Mouse (Mus musculus) embryonic facial prominence, embryonic 13.5 days (tissue): ENCODE measurements around the gene Rab8a. TPM values are rescaled to one million over a fixed set of nuclear protein-coding genes. Genes with fewer than 3 reads are reported as not detected.
A peak's percentile ranks its signal among the peaks of the same experiment; 100 is the strongest.
"Not testable (repeated sequence)": the region's sequence is repeated elsewhere in the genome, so short reads cannot be mapped to it uniquely, and the experiment has no call there.

Source experiments
- ATAC-seq: fragments of 200-750 bp; cut with Nextera tagmentation; 2 replicates; pipeline ENCODE4 v1.8.0; 2017; ENCODE audit warnings: low read depth; ENCODE audit not compliant: insufficient number of reproducible peaks, insufficient read depth, low FRiP score, low TSS enrichment
- H3K27ac ChIP-seq: fragments of 300-500 bp; sonication (generic); 2 replicates; pipeline ENCODE4 v1.5.1; 2015; ENCODE audit warnings: moderate library complexity, mild to moderate bottlenecking, inconsistent platforms
- H3K27me3 ChIP-seq: fragments of 300-500 bp; sonication (generic); 2 replicates; pipeline ENCODE4 v1.6.1; 2015; ENCODE audit warnings: mild to moderate bottlenecking, inconsistent platforms
- H3K36me3 ChIP-seq: fragments of 300-500 bp; sonication (generic); 2 replicates; pipeline ENCODE4 v1.6.1; 2015; ENCODE audit warnings: mild to moderate bottlenecking, inconsistent platforms
- H3K4me1 ChIP-seq: fragments of 300-500 bp; sonication (generic); 2 replicates; pipeline ENCODE4 v1.6.1; 2015; ENCODE audit warnings: inconsistent platforms
- H3K4me2 ChIP-seq: fragments of 300-500 bp; sonication (generic); 2 replicates; pipeline ENCODE4 v1.6.1; 2015; ENCODE audit warnings: moderate library complexity, mild to moderate bottlenecking, inconsistent platforms
- H3K4me3 ChIP-seq: fragments of 300-500 bp; sonication (generic); 2 replicates; pipeline ENCODE4 v1.5.1; 2015; ENCODE audit warnings: mild to moderate bottlenecking, inconsistent platforms
- H3K9ac ChIP-seq: fragments of 300-500 bp; sonication (generic); 2 replicates; pipeline ENCODE4 v1.6.1; 2015; ENCODE audit warnings: mild to moderate bottlenecking, inconsistent platforms
- H3K9me3 ChIP-seq: fragments of 300-500 bp; sonication (generic); 2 replicates; pipeline ENCODE4 v1.6.1; 2016; ENCODE audit warnings: inconsistent platforms
- WGBS: fragments of 180-500 bp; shearing (Covaris S2); methylation state at CpG from one replicate; pipeline ENCODE4 v1.1.7; 2015; ENCODE audit warnings: mixed read lengths; 5-methylcytosine and 5-hydroxymethylcytosine counted together
- polyA plus RNA-seq: library from polyadenylated mRNA; unstranded; fragments of >200 nt; fragmentation: Nextera tagmentation; extraction: Ambion mirVana; gene quantifications from 2 replicates; pipeline ENCODE4 v1.2.1, GENCODE M21; 2015

Gene Rab8a
- polyA plus RNA-seq, result 132 and 142 TPM in 2 replicates

DNA sequence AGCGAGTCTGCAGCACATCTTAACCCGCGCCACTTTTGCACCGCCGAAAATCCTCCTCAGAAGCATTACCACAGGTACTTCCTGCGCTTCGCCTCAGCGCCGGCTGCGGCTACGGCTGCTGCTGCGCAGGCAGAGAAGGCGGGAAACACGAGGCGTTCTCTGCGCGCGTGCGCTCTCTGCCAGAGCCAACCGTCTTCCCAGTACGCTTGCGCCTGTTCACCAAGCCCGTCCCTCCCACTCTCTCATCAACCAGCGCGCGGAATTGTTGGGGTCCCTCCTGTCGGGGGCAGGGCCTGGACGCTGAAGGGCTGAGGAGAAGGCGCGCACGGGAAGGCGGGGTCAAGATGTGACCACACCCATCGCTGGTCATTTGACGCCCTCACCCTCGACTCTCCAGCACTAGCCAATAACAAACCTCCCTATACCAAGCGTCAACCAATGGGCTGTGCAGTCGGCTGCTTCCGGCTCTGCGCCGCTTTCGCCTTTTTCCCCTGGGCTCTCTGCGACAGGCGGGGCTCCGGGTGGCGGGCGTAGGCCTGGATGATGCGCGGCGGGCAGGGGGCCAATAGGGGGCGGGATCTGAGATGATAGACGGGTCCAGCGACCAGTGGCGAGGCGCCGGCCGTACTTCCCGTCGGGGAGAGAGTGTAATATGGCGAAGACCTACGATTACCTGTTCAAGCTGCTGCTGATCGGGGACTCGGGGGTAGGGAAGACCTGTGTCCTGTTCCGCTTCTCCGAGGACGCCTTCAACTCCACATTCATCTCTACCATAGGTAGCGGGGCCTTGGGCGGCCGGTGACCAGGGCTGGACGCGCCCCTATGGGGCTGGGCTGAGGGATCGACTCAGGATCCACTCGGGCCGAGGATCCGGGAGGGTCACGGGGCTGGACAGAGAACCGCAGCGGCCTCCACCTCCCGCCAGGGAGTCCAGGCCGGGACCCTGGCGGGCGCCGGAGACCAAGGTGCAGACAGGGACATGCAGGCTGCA is at the start of gene Rab8a:
Gene Rab8a (plus strand): TSS at position 494 of the 991 bp plus-strand sequence.
- Histone ChIP-seq H3K4me2 (peak within 1 kb of the TSS; percentile 71), H3K4me1 (peaks cover 18% of the 10 kb centered on the region), H3K27ac (peak within 1 kb of the TSS; percentile 86), H3K27me3 (no peaks in the 10 kb centered on the region), H3K9me3 (no peaks in the 10 kb centered on the region), H3K36me3 (peaks cover 18% of the 10 kb centered on the region), H3K4me3 (peak within 1 kb of the TSS; percentile 96), H3K9ac (peak within 1 kb of the TSS; percentile 97)
- ATAC-seq, result peak; percentile 100
- under 1% methylated on average over 82 of the region's 82 CpGs for WGBS

DNA sequence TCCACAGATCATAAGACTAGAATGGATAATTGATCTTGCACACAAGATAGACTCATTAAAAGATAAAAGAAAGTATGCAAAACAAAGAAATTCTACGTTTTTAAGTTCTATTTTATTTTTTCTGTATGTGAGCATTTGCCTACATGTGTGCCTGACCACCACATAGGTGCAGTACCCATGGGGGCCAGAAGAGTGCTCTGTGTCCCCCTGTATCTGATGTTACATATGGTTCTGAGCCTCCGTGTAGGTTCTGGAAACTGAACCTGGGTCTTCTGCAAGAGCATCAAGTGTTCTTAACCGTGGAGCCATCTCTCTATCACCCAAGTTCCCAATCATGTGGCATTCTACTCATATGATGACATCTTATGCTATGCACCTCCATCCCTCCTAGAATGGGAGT is 48.5 kb upstream of the Rab8a start:
- no peak for ATAC-seq
- WGBS, result 70% methylated on average over 3 of the region's 3 CpGs
- Histone ChIP-seq H3K4me2 (no peak overlapping the region), H3K9ac (no peak overlapping the region), H3K4me3 (no peak overlapping the region), H3K27ac (no peak overlapping the region), H3K9me3 (no peaks in the 10 kb centered on the region), H3K27me3 (no peaks in the 10 kb centered on the region), H3K36me3 (no peaks in the 10 kb centered on the region), H3K4me1 (no peaks in the 10 kb centered on the region)

GRCm38 (mm10) chr8:72115202-72115601 is 45.8 kb upstream of the Rab8a start:
- Histone ChIP-seq H3K27me3 (no peaks in the 10 kb centered on the region), H3K4me2 (no peak overlapping the region), H3K4me1 (no peaks in the 10 kb centered on the region), H3K9me3 (no peaks in the 10 kb centered on the region), H3K27ac (no peak overlapping the region), H3K36me3 (no peaks in the 10 kb centered on the region), H3K9ac (no peak overlapping the region), H3K4me3 (no peak overlapping the region)
- ATAC-seq, result no peak
- 83% methylated on average over 2 of the region's 2 CpGs for WGBS

GRCm38 (mm10) chr8:72118616-72119015 is 42.4 kb upstream of the Rab8a start:
- Histone ChIP-seq H3K9me3 (no peaks in the 10 kb centered on the region), H3K4me1 (peaks cover 7% of the 10 kb centered on the region; the same call in 1 of the 2 replicates), H3K27ac (no peak overlapping the region), H3K27me3 (no peaks in the 10 kb centered on the region), H3K9ac (no peak overlapping the region), H3K36me3 (no peaks in the 10 kb centered on the region), H3K4me2 (no peak overlapping the region), H3K4me3 (no peak overlapping the region)
- 55% methylated on average over 4 of the region's 4 CpGs for WGBS
- no peak for ATAC-seq

- H3K4me2 ChIP-seq, H3K36me3 ChIP-seq, H3K9me3 ChIP-seq, H3K27me3 ChIP-seq, H3K27ac ChIP-seq, H3K4me1 ChIP-seq, H3K9ac ChIP-seq, H3K4me3 ChIP-seq: not testable (repeated sequence)
- 0 out of 2 replicates have a peak, but pooled peaks have one; percentile 3 for ATAC-seq
- 36% methylated on average over 3 of the region's 3 CpGs for WGBS
Observed at GRCm38 (mm10) chr8:72121486-72121885, 39.5 kb upstream of the Rab8a start.

- 28% methylated on average over 1 of the region's 1 CpGs for WGBS
- peaks cover 7% of the 10 kb centered on the region; the same call in 1 of the 2 replicates for H3K4me1 ChIP-seq
- H3K27ac ChIP-seq, result no peak overlapping the region
- no peak overlapping the region for H3K4me3 ChIP-seq
- no peak for ATAC-seq
- H3K9me3 ChIP-seq, result no peaks in the 10 kb centered on the region
- H3K4me2 ChIP-seq, result no peak overlapping the region
- H3K27me3 ChIP-seq, result no peaks in the 10 kb centered on the region
- H3K9ac ChIP-seq, result no peak overlapping the region
- H3K36me3 ChIP-seq, result no peaks in the 10 kb centered on the region
Observed at GRCm38 (mm10) chr8:72121997-72122396, 39.0 kb upstream of the Rab8a start.

- H3K4me2 ChIP-seq, result no peak overlapping the region
- no peak for ATAC-seq
- H3K9me3 ChIP-seq, result no peaks in the 10 kb centered on the region
- WGBS, result 78% methylated on average over 1 of the region's 1 CpGs
- H3K36me3 ChIP-seq, result no peaks in the 10 kb centered on the region
- no peaks in the 10 kb centered on the region for H3K27me3 ChIP-seq
- H3K4me1 ChIP-seq, result no peaks in the 10 kb centered on the region
- no peak overlapping the region for H3K27ac ChIP-seq
- H3K9ac ChIP-seq, result no peak overlapping the region
- H3K4me3 ChIP-seq, result no peak overlapping the region
Observed at GRCm38 (mm10) chr8:72127834-72128233, 33.2 kb upstream of the Rab8a start.

DNA sequence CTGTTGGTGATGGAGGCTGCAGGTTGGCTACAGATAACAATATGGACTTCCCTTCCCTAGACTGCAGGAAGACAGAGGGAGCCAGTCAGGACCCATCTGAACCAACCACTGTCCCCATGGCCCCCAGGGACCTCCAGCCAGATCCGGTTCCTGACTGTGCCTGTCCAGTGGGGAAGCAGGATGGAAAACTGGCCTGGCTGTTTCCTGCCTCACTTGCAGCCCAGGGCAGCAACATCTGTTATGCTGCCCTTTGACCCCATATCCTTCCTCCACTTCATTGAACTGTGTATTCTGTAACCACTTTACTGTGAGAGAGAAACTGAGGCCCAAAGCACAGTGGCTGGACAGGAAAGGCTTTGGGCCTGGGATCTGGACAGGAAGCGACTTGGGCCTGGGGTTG is 29.7 kb upstream of the Rab8a start:
- no peak for ATAC-seq
- Histone ChIP-seq H3K4me1 (0 out of 2 replicates have a peak, but pooled peaks cover 2% of the 10 kb centered on the region), H3K27ac (peak overlapping the region; percentile 11; the same call in 1 of the 2 replicates), H3K9ac (no peak overlapping the region), H3K36me3 (no peaks in the 10 kb centered on the region), H3K9me3 (no peaks in the 10 kb centered on the region), H3K4me3 (no peak overlapping the region), H3K4me2 (no peak overlapping the region), H3K27me3 (no peaks in the 10 kb centered on the region)
- 34% methylated on average over 2 of the region's 2 CpGs for WGBS

DNA sequence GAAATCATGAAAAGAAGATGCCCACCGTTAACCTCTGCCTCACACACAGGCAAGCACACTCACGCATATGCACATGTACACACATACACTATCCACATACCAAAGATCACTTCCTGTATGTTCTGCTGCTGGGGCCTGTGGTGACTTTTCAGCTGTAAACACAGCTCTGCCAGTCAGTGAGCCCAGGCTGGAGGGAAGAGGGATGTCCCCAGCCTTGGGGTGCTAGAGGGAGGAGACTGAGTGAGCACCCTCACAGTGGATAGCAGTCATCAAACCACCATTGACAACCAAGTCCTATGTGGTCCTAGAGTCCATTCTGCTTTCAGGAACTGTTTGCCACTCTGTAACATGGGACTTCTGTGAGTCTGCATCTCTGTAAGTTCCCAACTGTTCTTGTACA is 29.1 kb upstream of the Rab8a start:
- Histone ChIP-seq H3K27ac (peak overlapping the region; percentile 11; the same call in 1 of the 2 replicates), H3K36me3 (no peaks in the 10 kb centered on the region), H3K27me3 (no peaks in the 10 kb centered on the region), H3K4me3 (no peak overlapping the region), H3K9me3 (no peaks in the 10 kb centered on the region), H3K4me2 (no peak overlapping the region), H3K4me1 (peaks cover 5% of the 10 kb centered on the region), H3K9ac (no peak overlapping the region)
- WGBS, result 70% methylated on average over 2 of the region's 2 CpGs
- ATAC-seq, result no peak

GRCm38 (mm10) chr8:72132417-72132816 is 28.6 kb upstream of the Rab8a start:
- no peaks in the 10 kb centered on the region for H3K36me3 ChIP-seq
- H3K4me2 ChIP-seq, result no peak overlapping the region
- no peak overlapping the region for H3K4me3 ChIP-seq
- no peaks in the 10 kb centered on the region for H3K27me3 ChIP-seq
- ATAC-seq, result no peak
- no peaks in the 10 kb centered on the region for H3K9me3 ChIP-seq
- WGBS, result 85% methylated on average over 1 of the region's 1 CpGs
- no peak overlapping the region for H3K27ac ChIP-seq
- H3K9ac ChIP-seq, result no peak overlapping the region
- H3K4me1 ChIP-seq, result peaks cover 10% of the 10 kb centered on the region

- H3K27me3 ChIP-seq, result no peaks in the 10 kb centered on the region
- 90% methylated on average over 1 of the region's 1 CpGs for WGBS
- H3K4me3 ChIP-seq, result no peak overlapping the region
- no peak for ATAC-seq
- H3K36me3 ChIP-seq, result peaks cover 3% of the 10 kb centered on the region
- H3K9ac ChIP-seq, result no peak overlapping the region
- H3K4me2 ChIP-seq, result no peak overlapping the region
- peaks cover 15% of the 10 kb centered on the region for H3K4me1 ChIP-seq
- no peaks in the 10 kb centered on the region for H3K9me3 ChIP-seq
- no peak overlapping the region; the same call in 1 of the 2 replicates for H3K27ac ChIP-seq
Observed at GRCm38 (mm10) chr8:72132891-72133290, 28.1 kb upstream of the Rab8a start.

DNA sequence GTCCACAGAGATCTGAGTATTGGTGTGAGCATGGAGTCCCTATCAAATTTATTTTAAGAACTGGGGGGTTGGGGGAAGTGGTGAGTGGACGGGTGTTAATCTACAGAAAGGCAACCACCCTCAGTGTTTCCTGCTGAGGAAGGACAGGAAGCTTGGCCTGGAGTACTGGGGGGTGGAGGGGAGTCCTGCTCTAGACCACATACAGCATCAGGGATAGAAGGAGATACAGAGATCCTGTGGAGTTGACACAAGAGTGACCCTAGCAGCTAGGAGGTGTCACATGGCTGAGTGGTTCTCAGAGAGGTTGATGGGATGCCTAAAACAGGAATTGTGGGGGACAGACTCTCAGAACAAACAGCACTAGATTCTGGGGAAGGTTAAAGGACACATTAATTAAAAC is 27.5 kb upstream of the Rab8a start:
- no peaks in the 10 kb centered on the region for H3K9me3 ChIP-seq
- 45% methylated on average over 1 of the region's 1 CpGs for WGBS
- no peak for ATAC-seq

More for the DNA sequence above, 27.5 kb upstream of the Rab8a start:
- Histone ChIP-seq H3K27me3 (no peaks in the 10 kb centered on the region), H3K4me3 (no peak overlapping the region), H3K9ac (no peak overlapping the region), H3K4me1 (peaks cover 20% of the 10 kb centered on the region), H3K27ac (no peak overlapping the region; the same call in 1 of the 2 replicates), H3K4me2 (no peak overlapping the region), H3K36me3 (peaks cover 9% of the 10 kb centered on the region)
